Mouse (Mus musculus) limb, embryonic 14.5 days (tissue): ENCODE measurements at regions not wholly inside any gene's neighbourhood (a gene's known extent, or its start where the extent isn't known, plus 50 kb on each side); places are given as distances from the start of the nearest gene placed in this dataset.

ENCODE experiments used
- ATAC-seq: fragments of 200-750 bp; cut with Nextera tagmentation; 2 replicates; pipeline ENCODE4 v1.8.0; 2017; ENCODE audit warnings: low read depth, moderate number of reproducible peaks, moderate TSS enrichment; ENCODE audit not compliant: low FRiP score
- DNase-seq: peaks from one replicate; pipeline ENCODE4 v3.0.0-alpha.2; 2015; ENCODE audit warnings: low spot score
- H3K27ac ChIP-seq: fragments of 300-500 bp; sonication (generic); replicated peaks from 2 replicates; pipeline ENCODE4 v1.5.1; 2014; ENCODE audit warnings: low read depth, mild to moderate bottlenecking, low read length, moderate library complexity, mixed read lengths
- H3K27me3 ChIP-seq: fragments of 300-500 bp; sonication (generic); 2 replicates; pipeline ENCODE4 v1.6.1; 2014; ENCODE audit warnings: low read length, mixed read lengths; ENCODE audit not compliant: control insufficient read depth, insufficient read depth
- H3K36me3 ChIP-seq: fragments of 300-500 bp; sonication (generic); 2 replicates; pipeline ENCODE4 v1.6.1; 2014; ENCODE audit warnings: mild to moderate bottlenecking, low read length, moderate library complexity, mixed read lengths; ENCODE audit not compliant: control insufficient read depth, insufficient read depth
- H3K4me1 ChIP-seq: fragments of 300-500 bp; sonication (generic); 2 replicates; pipeline ENCODE4 v1.6.1; 2014; ENCODE audit warnings: antibody characterized with exemption, low read length, mixed read lengths; ENCODE audit not compliant: control insufficient read depth, insufficient read depth
- H3K4me2 ChIP-seq: fragments of 300-500 bp; sonication (generic); replicated peaks from 2 replicates; pipeline ENCODE4 v1.6.1; 2014; ENCODE audit warnings: low read depth, mild to moderate bottlenecking, low read length, moderate library complexity; ENCODE audit not compliant: severe bottlenecking
- H3K4me3 ChIP-seq: fragments of 300-500 bp; sonication (generic); replicated peaks from 2 replicates; pipeline ENCODE4 v1.5.1; 2014; ENCODE audit warnings: low read length
- H3K9ac ChIP-seq: fragments of 300-500 bp; sonication (generic); 2 replicates; pipeline ENCODE4 v1.6.1; 2014; ENCODE audit warnings: mild to moderate bottlenecking, low read depth, low read length, moderate library complexity; ENCODE audit not compliant: severe bottlenecking
- H3K9me3 ChIP-seq: fragments of 300-500 bp; sonication (generic); 2 replicates; pipeline ENCODE4 v1.6.1; 2016; ENCODE audit warnings: low read length; ENCODE audit not compliant: control insufficient read depth
- POLR2A ChIP-seq: fragments of 200-500 bp; IDR thresholded peaks from 2 replicates; pipeline ENCODE4 v1.8.0; 2012; ENCODE audit warnings: inconsistent platforms, mild to moderate bottlenecking, moderate library complexity, borderline replicate concordance; ENCODE audit not compliant: insufficient read depth, insufficient read length; ENCODE audit errors: extremely low read depth
- WGBS: fragments of 180-500 bp; shearing (Covaris S2); extraction: QIAGEN DNeasy Blood & Tissue Kit; methylation state at CpG from one replicate; pipeline ENCODE4 v1.1.7; 2014; 5-methylcytosine and 5-hydroxymethylcytosine counted together

DNA sequence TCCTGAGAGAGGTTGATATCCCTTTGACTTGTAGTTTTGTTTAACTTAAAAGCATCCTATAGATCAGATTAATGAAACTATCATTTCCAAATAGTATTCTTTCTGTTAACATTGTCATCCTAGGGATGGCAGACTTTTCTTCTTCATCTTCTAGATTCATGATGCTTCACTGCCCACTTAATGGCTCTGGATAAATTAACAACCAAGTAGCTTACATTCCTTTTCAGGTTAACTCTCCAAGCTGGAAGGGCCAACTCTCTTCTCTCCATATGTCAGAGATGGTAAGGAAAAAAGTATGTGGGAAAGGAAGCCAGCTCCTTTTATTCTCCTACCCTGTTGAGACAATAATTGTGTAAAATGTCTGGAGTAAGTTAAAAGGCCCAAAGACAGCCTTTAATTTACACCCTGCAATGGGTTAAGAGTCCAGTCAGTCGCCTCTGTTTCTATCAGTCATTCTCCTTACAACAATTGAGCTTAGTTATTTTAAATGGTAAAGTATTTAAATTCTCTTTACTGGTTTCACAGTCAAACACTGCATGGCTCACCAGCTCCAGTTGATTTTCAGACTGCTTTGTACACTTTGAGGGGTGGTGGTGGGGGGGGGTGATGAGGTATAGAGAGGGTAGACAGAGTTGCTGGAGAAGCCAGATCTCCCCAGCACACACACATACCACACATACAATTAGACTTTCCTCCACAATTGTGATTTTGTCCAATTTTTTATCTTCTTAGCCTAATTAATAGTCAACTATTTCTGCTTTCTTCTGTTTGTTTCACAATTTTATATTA, 224.2 kb upstream of the Sp8 start:
- H3K27ac ChIP-seq = no peak overlapping the region
- no peaks in the 10 kb centered on the region for H3K9me3 ChIP-seq
- no peak for ATAC-seq
- no peak overlapping the region for H3K4me2 ChIP-seq
- no peaks in the 10 kb centered on the region for H3K36me3 ChIP-seq
- no peaks in the 10 kb centered on the region for H3K4me1 ChIP-seq
- no peak overlapping the region for H3K4me3 ChIP-seq
- H3K9ac ChIP-seq = no peak overlapping the region
- WGBS = 35% methylated on average over 1 of the region's 1 CpGs
- no peak for TF ChIP-seq POLR2A
- no peaks in the 10 kb centered on the region for H3K27me3 ChIP-seq
- DNase-seq = no peak

GRCm38 (mm10) chr12:118620847-118621636, 225.1 kb upstream of the Sp8 start:
- no peak overlapping the region for H3K4me3 ChIP-seq
- no peak overlapping the region for H3K4me2 ChIP-seq
- no peak for DNase-seq
- no peak overlapping the region for H3K27ac ChIP-seq
- H3K27me3 ChIP-seq = no peaks in the 10 kb centered on the region
- no peaks in the 10 kb centered on the region for H3K4me1 ChIP-seq
- 42% methylated on average over 5 of the region's 5 CpGs for WGBS
- H3K36me3 ChIP-seq = no peaks in the 10 kb centered on the region
- no peaks in the 10 kb centered on the region for H3K9me3 ChIP-seq
- no peak for TF ChIP-seq POLR2A
- no peak for ATAC-seq
- H3K9ac ChIP-seq = no peak overlapping the region

DNA sequence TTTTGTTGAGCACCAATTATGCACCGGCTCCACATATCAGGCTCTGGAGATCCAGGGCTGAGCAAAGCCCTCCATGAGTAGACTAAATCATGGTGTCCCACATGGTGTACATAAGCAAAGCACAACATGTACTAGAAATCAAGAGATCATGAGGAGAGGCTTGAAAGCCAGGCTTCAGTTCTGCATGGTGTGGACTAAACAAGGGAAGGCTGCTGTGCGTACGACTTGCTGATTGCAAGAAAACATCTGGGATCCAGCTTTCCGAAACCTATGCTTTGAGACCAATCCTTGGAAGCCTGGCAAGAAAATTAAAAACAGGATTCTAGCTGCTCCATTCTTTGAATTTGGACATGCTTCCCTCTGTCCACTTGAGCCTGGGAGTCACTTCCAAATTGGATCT, 249.1 kb upstream of the Sp8 start:
- whole genome bisulfite sequencing = 40% methylated on average over 4 of the region's 4 CpGs
- ATAC-seq = no peak
- Histone ChIP-seq H3K9ac (no peak overlapping the region), H3K4me2 (no peak overlapping the region), H3K27me3 (no peaks in the 10 kb centered on the region), H3K27ac (no peak overlapping the region), H3K36me3 (no peaks in the 10 kb centered on the region), H3K4me3 (no peak overlapping the region), H3K4me1 (peaks cover 3% of the 10 kb centered on the region; the same call in 1 of the 2 replicates), H3K9me3 (0 out of 2 replicates have a peak, but pooled peaks cover 3% of the 10 kb centered on the region)
- TF ChIP-seq POLR2A = no peak
- DNase-seq = peak; percentile 33

GRCm38 (mm10) chr12:118594781-118595574, 251.2 kb upstream of the Sp8 start:
- H3K36me3 ChIP-seq = no peaks in the 10 kb centered on the region
- ATAC-seq = no peak
- peaks cover 3% of the 10 kb centered on the region; the same call in 1 of the 2 replicates for H3K4me1 ChIP-seq
- no peak overlapping the region for H3K9ac ChIP-seq
- no peaks in the 10 kb centered on the region for H3K27me3 ChIP-seq
- H3K4me2 ChIP-seq = no peak overlapping the region
- no peak for TF ChIP-seq POLR2A
- no peak overlapping the region for H3K4me3 ChIP-seq
- DNase-seq = no peak
- H3K9me3 ChIP-seq = 0 out of 2 replicates have a peak, but pooled peaks cover 3% of the 10 kb centered on the region
- 51% methylated on average over 18 of the region's 18 CpGs for WGBS
- H3K27ac ChIP-seq = no peak overlapping the region

- no peak overlapping the region for H3K9ac ChIP-seq
- no peaks in the 10 kb centered on the region for H3K36me3 ChIP-seq
- H3K27ac ChIP-seq = no peak overlapping the region
- 0 out of 2 replicates have a peak, but pooled peaks have one; percentile 44 for ATAC-seq
- H3K9me3 ChIP-seq = no peaks in the 10 kb centered on the region
- peak; percentile 54 for DNase-seq
- no peak for TF ChIP-seq POLR2A
- H3K27me3 ChIP-seq = no peaks in the 10 kb centered on the region
- H3K4me3 ChIP-seq = no peak overlapping the region
- no peak overlapping the region for H3K4me2 ChIP-seq
- WGBS = 51% methylated on average over 12 of the region's 12 CpGs
- peaks cover 16% of the 10 kb centered on the region for H3K4me1 ChIP-seq
Observed at GRCm38 (mm10) chr12:118583829-118584628, 262.1 kb upstream of the Sp8 start.
